Mouse (Mus musculus): ENCODE data around the gene Dmrt3.

The Dmrt3 gene

DNA sequence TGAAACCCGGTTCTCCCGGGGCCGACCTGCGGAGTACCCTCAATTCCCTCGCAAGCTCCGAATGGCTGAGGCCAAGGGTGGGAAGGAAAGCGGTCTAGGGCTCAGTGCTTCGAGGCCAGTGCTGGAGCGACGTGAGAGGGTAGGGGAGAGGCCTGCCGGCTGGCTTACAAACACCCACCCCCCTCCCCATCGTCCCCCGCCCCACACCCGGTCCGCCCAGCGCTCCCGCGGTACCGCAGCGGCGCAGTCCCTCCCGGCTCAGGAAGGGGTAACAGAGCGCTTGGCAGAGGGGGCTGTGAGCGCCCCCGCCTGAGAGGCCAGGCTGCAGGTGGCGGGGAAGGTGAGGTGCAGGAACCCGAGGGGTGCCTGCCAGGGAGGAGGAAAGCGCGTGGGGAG is at the start of gene Dmrt3:
TSS of gene Dmrt3 (plus strand) at position 287 of the 396 bp plus-strand sequence.
- no peak for DNase-seq (ENCODE audit: low read depth, low spot score)

GRCm38 (mm10) chr19:25564430-25564829 is 45.7 kb upstream of the Dmrt3 start:
- DNase-seq (ENCODE audit: low read depth, low spot score): no peak

DNA sequence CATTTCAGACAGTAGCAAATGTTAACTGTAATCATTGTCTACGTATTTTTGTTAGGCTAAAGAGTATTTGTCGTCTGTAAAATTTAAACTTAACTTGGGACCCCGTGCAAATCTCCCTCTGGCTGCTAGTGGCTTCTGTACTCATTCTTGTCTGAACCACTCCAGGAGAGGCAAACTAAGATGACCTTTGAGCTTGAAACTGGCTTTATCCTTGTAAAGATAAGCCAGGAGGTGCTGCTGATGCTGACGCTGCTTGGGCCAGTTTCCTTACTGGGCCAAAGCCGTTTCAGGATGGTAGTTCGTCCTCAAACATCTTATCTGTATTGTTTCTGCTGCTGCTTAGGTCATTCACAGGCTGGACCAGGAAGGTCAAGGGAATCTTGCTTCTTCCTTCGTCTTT is 40.3 kb upstream of the Dmrt3 start:
- no peak for DNase-seq (ENCODE audit: low read depth, low spot score)

- no peak for DNase-seq (ENCODE audit: low read depth, low spot score)
Observed at GRCm38 (mm10) chr19:25574431-25574830, 35.7 kb upstream of the Dmrt3 start.

GRCm38 (mm10) chr19:25574981-25575814 is 34.9 kb upstream of the Dmrt3 start:
- no peak for DNase-seq (ENCODE audit: low read depth, low spot score)

DNA sequence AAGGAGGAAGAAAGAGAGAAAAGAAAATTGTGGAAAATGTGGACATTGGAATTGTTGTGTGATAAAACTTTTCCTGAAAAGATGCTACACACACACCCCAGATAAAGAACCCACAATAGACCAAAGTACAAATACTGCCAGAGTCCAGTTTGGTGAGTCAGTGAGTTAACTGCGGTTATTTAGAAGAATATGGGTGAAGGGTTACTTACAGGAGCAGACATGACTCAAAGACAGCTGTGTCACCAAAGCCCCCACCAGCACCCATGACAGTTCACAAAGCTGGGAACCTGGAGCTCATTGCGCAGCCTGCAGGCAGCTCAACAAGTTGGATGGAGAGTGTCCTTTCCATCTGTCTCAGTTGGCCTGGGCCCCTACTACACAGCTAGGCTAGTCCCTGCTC is 31.7 kb upstream of the Dmrt3 start:
- no peak for DNase-seq (ENCODE audit: low read depth, low spot score)

DNA sequence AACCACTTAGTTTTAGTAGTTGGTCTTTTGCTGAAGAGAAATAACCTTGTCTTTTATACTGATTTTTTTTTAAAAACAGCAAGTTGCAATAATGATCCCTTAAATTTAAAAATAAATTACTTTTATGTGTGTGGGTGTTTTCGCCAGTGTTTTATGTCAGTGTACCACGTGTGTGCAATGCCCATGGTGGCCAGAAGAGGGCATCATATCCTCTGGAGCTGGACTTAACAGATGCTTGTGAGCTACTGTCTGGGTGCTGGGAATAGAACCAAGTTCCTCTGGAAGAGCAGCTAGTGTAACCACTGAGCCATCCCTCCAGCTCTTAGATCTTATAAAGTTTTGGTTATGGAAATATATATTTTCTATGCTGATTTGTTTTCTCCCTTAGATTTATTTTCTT is 30.7 kb upstream of the Dmrt3 start:
- no peak for DNase-seq (ENCODE audit: low read depth, low spot score)

DNA sequence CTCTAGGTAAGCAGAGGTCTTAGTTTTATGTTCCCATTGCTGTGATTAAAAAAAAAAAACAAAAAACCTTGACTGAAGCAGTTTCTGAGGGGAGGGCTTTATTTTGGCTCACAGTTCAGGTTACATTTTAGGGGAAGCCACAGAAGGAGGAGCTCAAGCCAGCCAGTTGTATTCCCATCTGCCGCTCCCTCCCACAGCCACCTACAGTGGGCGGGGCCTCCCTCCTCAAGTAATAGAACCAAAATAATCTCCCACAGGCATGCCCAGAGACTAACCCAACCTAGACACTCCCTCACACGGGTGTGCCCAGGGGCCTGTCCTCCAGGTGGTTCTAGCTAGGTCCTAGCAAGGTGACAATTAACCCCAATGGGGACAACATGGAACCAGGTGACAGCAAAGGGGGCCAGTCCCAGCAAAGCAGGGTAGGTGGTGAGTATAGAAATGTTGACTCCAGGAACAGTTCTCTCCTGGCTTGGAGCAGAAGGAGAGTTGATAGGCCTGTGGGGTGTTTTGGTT is 12.3 kb upstream of the Dmrt3 start:
- no peak for DNase-seq (ENCODE audit: low read depth, low spot score)

DNA sequence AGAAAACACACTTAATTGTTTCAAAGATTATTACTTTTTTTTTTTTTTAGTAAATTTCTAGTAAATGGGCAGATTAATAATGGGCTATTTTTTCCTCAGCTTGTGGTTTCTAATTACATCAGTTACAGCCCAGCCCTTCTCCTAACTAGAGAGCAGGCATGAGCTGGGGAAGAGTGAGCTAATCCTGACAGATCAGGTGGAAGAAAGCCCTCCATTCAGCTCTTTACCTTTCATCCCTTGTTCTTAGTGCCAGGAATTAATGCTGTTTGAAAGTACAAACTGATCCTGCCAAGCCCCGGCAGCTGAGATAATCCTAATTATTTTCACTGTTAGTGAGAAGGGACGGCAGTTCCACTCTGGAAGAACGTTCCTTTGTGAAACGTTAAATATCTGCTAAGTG is 11.5 kb upstream of the Dmrt3 start:
- no peak for DNase-seq (ENCODE audit: low read depth, low spot score)

DNA sequence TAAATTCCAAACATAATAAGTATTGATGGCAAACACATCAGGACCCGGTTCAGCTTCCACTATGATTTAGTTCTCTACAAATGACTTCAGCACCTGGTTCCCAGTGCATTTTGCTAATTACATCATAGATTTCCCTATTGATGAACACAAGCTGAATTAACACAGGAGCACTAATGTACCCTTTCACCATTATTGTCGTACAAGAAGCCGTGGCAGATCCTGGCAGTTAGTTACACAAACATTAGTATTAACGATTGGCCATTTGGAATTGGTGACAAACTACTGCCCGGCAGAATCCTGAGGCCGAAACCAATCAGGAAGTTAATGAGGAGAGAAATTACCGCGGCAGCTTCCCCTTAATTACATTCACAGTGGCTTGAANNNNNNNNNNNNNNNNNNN is 8.1 kb upstream of the Dmrt3 start:
- no peak for DNase-seq (ENCODE audit: low read depth, low spot score)

GRCm38 (mm10) chr19:25607461-25608205 is 2.5 kb upstream of the Dmrt3 start:
- DNase-seq (ENCODE audit: low read depth, low spot score): no peak

DNA sequence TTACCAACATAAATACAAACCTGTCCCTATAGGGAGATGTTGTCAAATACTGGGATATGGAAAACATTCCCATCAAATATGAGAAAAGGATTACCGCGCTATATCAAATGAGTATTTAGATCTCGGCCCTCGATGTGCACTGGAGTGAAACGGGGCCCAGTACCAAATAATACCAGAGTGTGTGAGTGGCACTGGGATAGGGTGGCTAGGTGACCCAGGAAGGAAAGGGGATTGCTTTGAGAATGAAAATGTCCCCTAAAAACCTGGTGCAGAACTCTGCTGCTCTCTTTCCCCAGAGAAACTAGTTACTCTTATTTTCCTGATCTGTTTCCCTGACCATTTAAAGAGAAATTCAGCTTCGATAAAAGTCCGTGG is 1.9 kb upstream of the Dmrt3 start:
- no peak for DNase-seq (ENCODE audit: low read depth, low spot score)

DNA sequence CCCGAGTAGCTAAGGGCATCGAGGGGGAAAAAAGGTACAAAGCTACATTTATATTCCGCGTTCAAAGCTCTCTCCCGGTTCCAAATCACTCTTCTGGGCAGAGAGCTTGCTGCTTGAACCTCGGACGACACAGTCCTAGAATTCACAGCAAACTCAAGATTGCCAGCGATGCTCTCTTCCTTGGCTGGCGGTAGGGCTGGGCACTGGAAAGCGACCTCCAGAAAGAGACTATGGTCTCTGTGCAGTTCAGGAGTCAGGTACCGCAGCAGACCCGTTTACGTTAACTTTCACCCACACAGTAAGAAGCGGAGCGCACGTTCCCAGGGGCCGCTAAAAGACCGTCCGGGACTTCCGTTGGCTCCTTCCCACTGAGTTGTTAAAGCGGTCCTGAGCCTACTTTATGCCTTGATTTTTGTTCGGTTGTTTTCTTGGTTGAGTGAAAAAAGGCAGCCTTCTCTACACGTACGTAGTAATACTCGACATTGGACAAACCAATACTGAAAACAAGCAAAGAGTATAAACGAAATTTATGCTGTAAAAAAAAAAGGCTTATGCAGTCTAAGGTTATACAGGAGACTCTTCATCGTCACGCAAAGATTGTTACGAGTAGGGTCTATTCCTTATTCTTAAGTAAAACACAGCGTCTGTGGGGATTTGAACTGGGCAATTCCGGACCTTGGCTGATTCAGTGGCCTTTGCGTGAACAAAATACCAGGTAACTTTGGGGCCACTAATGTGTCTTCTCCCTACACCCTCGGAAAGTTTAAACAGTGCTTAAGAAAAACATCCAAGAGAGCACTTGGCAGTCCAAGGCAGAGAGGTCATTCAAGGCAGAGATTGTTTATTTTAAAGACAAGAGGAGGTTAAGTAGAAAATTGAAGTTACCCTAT is 895 bp upstream of the Dmrt3 start:
- no peak for DNase-seq (ENCODE audit: low read depth, low spot score)

DNA sequence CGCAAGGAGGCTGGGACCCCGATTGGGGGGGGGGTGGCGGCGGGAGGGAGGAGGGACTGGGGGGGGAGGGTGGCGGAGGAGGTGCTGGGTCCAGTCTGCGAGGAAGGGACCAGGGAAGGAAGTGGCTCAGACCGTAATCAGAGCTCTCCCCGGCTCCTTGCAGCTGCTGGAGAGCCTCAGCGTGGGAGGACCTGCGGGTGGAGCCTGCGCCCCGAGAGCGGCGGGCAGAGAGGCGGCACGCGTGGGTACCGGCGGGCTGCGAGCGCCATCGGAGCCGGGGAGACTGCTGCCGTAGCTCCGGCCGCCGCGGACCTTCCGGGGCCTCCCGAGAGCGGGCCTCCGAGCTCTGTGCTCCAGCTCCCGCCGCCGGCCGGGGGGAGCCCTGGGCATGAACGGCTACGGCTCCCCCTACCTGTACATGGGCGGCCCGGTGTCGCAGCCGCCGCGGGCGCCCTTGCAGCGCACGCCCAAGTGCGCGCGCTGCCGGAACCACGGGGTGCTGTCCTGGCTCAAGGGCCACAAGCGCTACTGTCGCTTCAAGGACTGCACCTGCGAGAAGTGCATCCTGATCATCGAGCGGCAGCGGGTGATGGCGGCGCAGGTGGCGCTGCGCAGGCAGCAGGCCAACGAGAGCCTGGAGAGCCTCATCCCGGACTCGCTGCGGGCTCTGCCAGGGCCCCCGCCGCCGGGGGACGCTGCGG is 460 bp downstream of the Dmrt3 start:
- no peak for DNase-seq (ENCODE audit: low read depth, low spot score)

- DNase-seq (ENCODE audit: low read depth, low spot score): no peak
Observed at GRCm38 (mm10) chr19:25611116-25611515, 1.0 kb downstream of the Dmrt3 start.

GRCm38 (mm10) chr19:25611876-25612805 is 2.0 kb downstream of the Dmrt3 start:
- no peak for DNase-seq (ENCODE audit: low read depth, low spot score)

GRCm38 (mm10) chr19:25612806-25613295 is 2.8 kb downstream of the Dmrt3 start:
- no peak for DNase-seq (ENCODE audit: low read depth, low spot score)

GRCm38 (mm10) chr19:25613476-25614300 is 3.6 kb downstream of the Dmrt3 start:
- no peak for DNase-seq (ENCODE audit: low read depth, low spot score)

DNA sequence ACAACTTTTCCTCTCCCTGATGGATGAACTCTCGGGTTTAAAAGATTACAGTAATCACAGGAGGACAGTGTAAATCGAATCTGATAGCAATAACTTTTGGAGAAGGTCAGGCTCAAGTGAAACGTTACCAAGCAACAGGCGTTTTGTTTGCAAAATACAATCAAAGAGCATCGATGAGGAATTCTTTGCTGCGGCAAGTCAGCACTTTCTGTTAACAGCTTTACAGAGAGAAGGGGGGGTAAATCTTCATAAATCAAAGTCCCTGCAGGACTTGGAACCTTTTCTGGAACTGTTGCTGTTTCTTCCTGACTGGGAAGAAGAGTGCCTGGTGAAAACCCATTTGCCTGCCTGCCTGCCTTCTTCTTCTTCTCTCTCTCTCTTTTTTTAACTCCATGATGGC is 5.8 kb downstream of the Dmrt3 start:
- DNase-seq (ENCODE audit: low read depth, low spot score): no peak

Measured in WW6 (cell line).